Mouse (Mus musculus): ENCODE data around the gene Sept11.

Gene Sept11

GRCm38 (mm10) chr5:93127722-93128121 lies 34.5 kb downstream of the Sept11 start:
- DNase-seq (ENCODE audit: low spot score) = no peak

GRCm38 (mm10) chr5:93128765-93129164 lies 35.5 kb downstream of the Sept11 start:
- DNase-seq (ENCODE audit: low spot score) = no peak

- DNase-seq (ENCODE audit: low spot score) = no peak
Observed at GRCm38 (mm10) chr5:93129953-93130352, 36.7 kb downstream of the Sept11 start.

GRCm38 (mm10) chr5:93131401-93131800 lies 38.2 kb downstream of the Sept11 start:
- DNase-seq (ENCODE audit: low spot score) = no peak

- no peak for DNase-seq (ENCODE audit: low spot score)
Observed at GRCm38 (mm10) chr5:93133445-93134244, 40.4 kb downstream of the Sept11 start.

- no peak for DNase-seq (ENCODE audit: low spot score)
Observed at GRCm38 (mm10) chr5:93135368-93136107, 42.3 kb downstream of the Sept11 start.

- DNase-seq (ENCODE audit: low spot score) = peak; percentile 50
Observed at GRCm38 (mm10) chr5:93136956-93137586, 43.8 kb downstream of the Sept11 start.

- DNase-seq (ENCODE audit: low spot score) = no peak
Observed at GRCm38 (mm10) chr5:93139350-93139749, 46.1 kb downstream of the Sept11 start.

- DNase-seq (ENCODE audit: low spot score) = no peak
Observed at GRCm38 (mm10) chr5:93140747-93141146, 47.5 kb downstream of the Sept11 start.

- no peak for DNase-seq (ENCODE audit: low spot score)
Observed at GRCm38 (mm10) chr5:93143360-93144091, 50.3 kb downstream of the Sept11 start.

- DNase-seq (ENCODE audit: low spot score) = no peak
Observed at GRCm38 (mm10) chr5:93144874-93145273, 51.6 kb downstream of the Sept11 start.

GRCm38 (mm10) chr5:93145504-93145903 lies 52.3 kb downstream of the Sept11 start:
- no peak for DNase-seq (ENCODE audit: low spot score)

- no peak for DNase-seq (ENCODE audit: low spot score)
Observed at GRCm38 (mm10) chr5:93149969-93150777, 56.9 kb downstream of the Sept11 start.

- DNase-seq (ENCODE audit: low spot score) = no peak
Observed at GRCm38 (mm10) chr5:93151985-93152384, 58.7 kb downstream of the Sept11 start.

- no peak for DNase-seq (ENCODE audit: low spot score)
Observed at GRCm38 (mm10) chr5:93152451-93152850, 59.2 kb downstream of the Sept11 start.

- no peak for DNase-seq (ENCODE audit: low spot score)
Observed at GRCm38 (mm10) chr5:93154401-93154800, 61.2 kb downstream of the Sept11 start.

- no peak for DNase-seq (ENCODE audit: low spot score)
Observed at GRCm38 (mm10) chr5:93163541-93163940, 70.3 kb downstream of the Sept11 start.

- no peak for DNase-seq (ENCODE audit: low spot score)
Observed at GRCm38 (mm10) chr5:93167919-93168516, 74.8 kb downstream of the Sept11 start.

- no peak for DNase-seq (ENCODE audit: low spot score)
Observed at GRCm38 (mm10) chr5:93168654-93169053, 75.4 kb downstream of the Sept11 start.

- no peak for DNase-seq (ENCODE audit: low spot score)
Observed at GRCm38 (mm10) chr5:93171420-93171819, 78.2 kb downstream of the Sept11 start.

GRCm38 (mm10) chr5:93172536-93172935 lies 79.3 kb downstream of the Sept11 start:
- no peak for DNase-seq (ENCODE audit: low spot score)

Measured in spleen, adult 12 weeks (tissue).